Mouse (Mus musculus): ENCODE results near the gene Cldn15.
"Not testable (repeated sequence)": the region's sequence is repeated elsewhere in the genome, so short reads cannot be mapped to it uniquely, and the experiment has no call there.

The Cldn15 gene

GRCm38 (mm10) chr5:136966331-136966730 lies at the start of gene Cldn15:
TSS of gene Cldn15 (plus strand) at chr5:136966616.
- no peak for DNase-seq

- DNase-seq: no peak
These were observed 48.7 kb upstream of the Cldn15 start for GRCm38 (mm10) chr5:136917613-136918242.

- DNase-seq: peak; percentile 64
These were observed 47.6 kb upstream of the Cldn15 start for GRCm38 (mm10) chr5:136918655-136919472.

- DNase-seq: no peak
These were observed 46.7 kb upstream of the Cldn15 start for GRCm38 (mm10) chr5:136919546-136920301.

GRCm38 (mm10) chr5:136922830-136923229 lies 43.6 kb upstream of the Cldn15 start:
- DNase-seq: no peak

- no peak for DNase-seq
These were observed 42.5 kb upstream of the Cldn15 start for GRCm38 (mm10) chr5:136923751-136924478.

GRCm38 (mm10) chr5:136929073-136929472 lies 37.3 kb upstream of the Cldn15 start:
- peak; percentile 87 for DNase-seq

GRCm38 (mm10) chr5:136931896-136932295 lies 34.5 kb upstream of the Cldn15 start:
- DNase-seq: no peak

- DNase-seq: no peak
These were observed 33.5 kb upstream of the Cldn15 start for GRCm38 (mm10) chr5:136932956-136933355.

GRCm38 (mm10) chr5:136933930-136934329 lies 32.5 kb upstream of the Cldn15 start:
- DNase-seq: no peak

GRCm38 (mm10) chr5:136935905-136936695 lies 30.3 kb upstream of the Cldn15 start:
- DNase-seq: no peak

GRCm38 (mm10) chr5:136936750-136937149 lies 29.7 kb upstream of the Cldn15 start:
- DNase-seq: no peak

GRCm38 (mm10) chr5:136937621-136938020 lies 28.8 kb upstream of the Cldn15 start:
- DNase-seq: no peak

- no peak for DNase-seq
These were observed 27.1 kb upstream of the Cldn15 start for GRCm38 (mm10) chr5:136939284-136939683.

GRCm38 (mm10) chr5:136940029-136940428 lies 26.4 kb upstream of the Cldn15 start:
- not testable (repeated sequence) for DNase-seq

GRCm38 (mm10) chr5:136940845-136941560 lies 25.4 kb upstream of the Cldn15 start:
- no peak for DNase-seq

- DNase-seq: no peak
These were observed 23.6 kb upstream of the Cldn15 start for GRCm38 (mm10) chr5:136942781-136943180.

- no peak for DNase-seq
These were observed 23.0 kb upstream of the Cldn15 start for GRCm38 (mm10) chr5:136943382-136943781.

- no peak for DNase-seq
These were observed 21.3 kb upstream of the Cldn15 start for GRCm38 (mm10) chr5:136945084-136945483.

GRCm38 (mm10) chr5:136947874-136948273 lies 18.5 kb upstream of the Cldn15 start:
- no peak for DNase-seq
